Mouse (Mus musculus) kidney, embryonic 16.5 days (tissue): ENCODE measurements around the gene Prmt7. TPM values are rescaled to one million over a fixed set of nuclear protein-coding genes. Genes with fewer than 3 reads are reported as not detected.

Experiments
- ATAC-seq: fragments of 200-750 bp; cut with Nextera tagmentation; 2 replicates; pipeline ENCODE4 v1.8.0; 2017; ENCODE audit warnings: moderate TSS enrichment; ENCODE audit not compliant: low FRiP score, low TSS enrichment
- H3K27ac ChIP-seq: fragments of 300-500 bp; sonication (generic); 2 replicates; pipeline ENCODE4 v1.5.1; 2014; ENCODE audit warnings: low read length
- H3K27me3 ChIP-seq: fragments of 300-500 bp; sonication (generic); 2 replicates; pipeline ENCODE4 v1.6.1; 2014; ENCODE audit warnings: low read length, control low read depth, mixed read lengths; ENCODE audit not compliant: insufficient read depth
- H3K36me3 ChIP-seq: fragments of 300-500 bp; sonication (generic); 2 replicates; pipeline ENCODE4 v1.6.1; 2014; ENCODE audit warnings: low read length, control low read depth, mixed read lengths; ENCODE audit not compliant: insufficient read depth
- H3K4me1 ChIP-seq: fragments of 300-500 bp; sonication (generic); 2 replicates; pipeline ENCODE4 v1.6.1; 2014; ENCODE audit warnings: low read length, control low read depth, mixed read lengths; ENCODE audit not compliant: insufficient read depth
- H3K4me2 ChIP-seq: fragments of 300-500 bp; sonication (generic); replicated peaks from 2 replicates; pipeline ENCODE4 v1.6.1; 2014; ENCODE audit warnings: low read depth, low read length
- H3K4me3 ChIP-seq: fragments of 300-500 bp; sonication (generic); 2 replicates; pipeline ENCODE4 v1.5.1; 2014; ENCODE audit warnings: mild to moderate bottlenecking, low read length
- H3K9ac ChIP-seq: fragments of 300-500 bp; sonication (generic); replicated peaks from 2 replicates; pipeline ENCODE4 v1.6.1; 2014; ENCODE audit warnings: low read length
- H3K9me3 ChIP-seq: fragments of 300-500 bp; sonication (generic); 2 replicates; pipeline ENCODE4 v1.6.1; 2016; ENCODE audit warnings: low read length, control low read depth
- WGBS: fragments of 180-500 bp; shearing (Covaris S2); extraction: QIAGEN DNeasy Blood & Tissue Kit; methylation state at CpG from one replicate; pipeline ENCODE4 v1.1.7; 2014; 5-methylcytosine and 5-hydroxymethylcytosine counted together
- polyA plus RNA-seq: library from polyadenylated mRNA; unstranded; fragments of >200 nt; fragmentation: Nextera tagmentation; extraction: Ambion mirVana; gene quantifications from 2 replicates; pipeline ENCODE4 v1.2.1, GENCODE M21; 2015

Gene Prmt7
- polyA plus RNA-seq, 1 experiment from 2014 or later: 54.8 TPM

DNA sequence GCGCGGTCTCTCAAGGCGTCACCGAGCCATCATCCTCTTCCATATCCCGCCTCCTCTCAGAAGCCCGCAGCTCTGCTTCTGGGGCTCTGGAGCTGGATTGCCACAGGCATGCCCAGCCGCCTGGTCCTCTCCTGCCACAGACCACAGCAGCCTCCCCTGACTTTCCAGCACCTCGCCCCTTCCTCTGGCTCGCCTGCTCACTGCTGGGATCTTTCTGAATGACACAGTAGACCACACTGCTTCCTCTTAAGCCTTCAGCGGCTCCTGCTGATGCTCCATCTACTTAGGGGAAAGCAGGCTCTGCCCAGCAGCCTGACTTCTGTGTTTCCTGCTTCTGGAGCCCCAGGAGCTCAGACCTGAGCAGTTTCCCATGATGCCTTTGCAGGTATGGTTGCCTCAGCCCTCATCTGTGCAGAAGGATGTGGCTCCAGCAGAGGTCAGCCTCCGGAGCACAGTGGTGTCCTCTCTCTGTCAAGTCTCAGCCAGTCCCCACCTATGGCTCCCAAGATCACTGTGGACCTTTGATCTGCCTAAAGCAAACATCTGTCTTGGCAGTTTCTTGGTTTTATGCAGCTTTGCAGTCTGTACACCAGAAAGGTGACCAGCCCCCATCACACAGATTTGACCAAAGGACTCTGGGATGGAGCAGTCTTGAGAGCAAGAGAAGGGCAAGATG lies 67.8 kb downstream of the Prmt7 start:
- Histone ChIP-seq H3K4me1 (no peaks in the 10 kb centered on the region), H3K27ac (no peak overlapping the region), H3K9ac (no peak overlapping the region), H3K36me3 (no peaks in the 10 kb centered on the region), H3K4me2 (no peak overlapping the region), H3K27me3 (no peaks in the 10 kb centered on the region), H3K4me3 (no peak overlapping the region), H3K9me3 (no peaks in the 10 kb centered on the region)
- WGBS: 85% methylated on average over 11 of the region's 11 CpGs
- no peak for ATAC-seq

GRCm38 (mm10) chr8:106280154-106280553 lies 69.4 kb downstream of the Prmt7 start:
- Histone ChIP-seq H3K36me3 (no peaks in the 10 kb centered on the region), H3K27me3 (no peaks in the 10 kb centered on the region), H3K9me3 (no peaks in the 10 kb centered on the region), H3K27ac (no peak overlapping the region), H3K9ac (no peak overlapping the region), H3K4me2 (no peak overlapping the region), H3K4me1 (no peaks in the 10 kb centered on the region), H3K4me3 (no peak overlapping the region)
- no peak for ATAC-seq
- 27% methylated on average over 5 of the region's 5 CpGs for WGBS

GRCm38 (mm10) chr8:106280844-106281243 lies 70.1 kb downstream of the Prmt7 start:
- Histone ChIP-seq H3K4me3 (no peak overlapping the region), H3K27me3 (no peaks in the 10 kb centered on the region), H3K4me2 (no peak overlapping the region), H3K9me3 (no peaks in the 10 kb centered on the region), H3K27ac (no peak overlapping the region), H3K9ac (no peak overlapping the region), H3K4me1 (no peaks in the 10 kb centered on the region), H3K36me3 (no peaks in the 10 kb centered on the region)
- ATAC-seq: no peak
- 25% methylated on average over 4 of the region's 4 CpGs for WGBS

- H3K27ac ChIP-seq: no peak overlapping the region
- H3K4me2 ChIP-seq: no peak overlapping the region
- WGBS: 15% methylated on average over 2 of the region's 2 CpGs
- no peak overlapping the region for H3K9ac ChIP-seq
- no peaks in the 10 kb centered on the region for H3K36me3 ChIP-seq
- H3K9me3 ChIP-seq: no peaks in the 10 kb centered on the region
- no peaks in the 10 kb centered on the region for H3K4me1 ChIP-seq
- H3K27me3 ChIP-seq: no peaks in the 10 kb centered on the region
- H3K4me3 ChIP-seq: no peak overlapping the region
- no peak for ATAC-seq
Measured at GRCm38 (mm10) chr8:106287445-106287844, 76.7 kb downstream of the Prmt7 start.

- Histone ChIP-seq H3K27me3 (no peaks in the 10 kb centered on the region), H3K36me3 (no peaks in the 10 kb centered on the region), H3K4me3 (no peak overlapping the region), H3K27ac (no peak overlapping the region), H3K9me3 (no peaks in the 10 kb centered on the region), H3K4me1 (no peaks in the 10 kb centered on the region), H3K9ac (no peak overlapping the region), H3K4me2 (no peak overlapping the region)
- 25% methylated on average over 3 of the region's 3 CpGs for WGBS
- no peak for ATAC-seq
Measured at GRCm38 (mm10) chr8:106288732-106289131, 78.0 kb downstream of the Prmt7 start.

GRCm38 (mm10) chr8:106289464-106289863 lies 78.7 kb downstream of the Prmt7 start:
- no peak for ATAC-seq
- no peak overlapping the region for H3K4me3 ChIP-seq
- no peaks in the 10 kb centered on the region for H3K4me1 ChIP-seq
- no peak overlapping the region for H3K4me2 ChIP-seq
- no peaks in the 10 kb centered on the region for H3K36me3 ChIP-seq
- no peak overlapping the region for H3K9ac ChIP-seq
- H3K9me3 ChIP-seq: no peaks in the 10 kb centered on the region
- H3K27me3 ChIP-seq: no peaks in the 10 kb centered on the region
- H3K27ac ChIP-seq: no peak overlapping the region
- WGBS: 49% methylated on average over 7 of the region's 7 CpGs

- no peaks in the 10 kb centered on the region for H3K9me3 ChIP-seq
- H3K4me1 ChIP-seq: no peaks in the 10 kb centered on the region
- ATAC-seq: no peak
- 71% methylated on average over 20 of the region's 20 CpGs for WGBS
- no peaks in the 10 kb centered on the region for H3K27me3 ChIP-seq
- no peak overlapping the region for H3K4me3 ChIP-seq
- no peak overlapping the region for H3K9ac ChIP-seq
- H3K4me2 ChIP-seq: no peak overlapping the region
- no peaks in the 10 kb centered on the region for H3K36me3 ChIP-seq
- H3K27ac ChIP-seq: no peak overlapping the region
Measured at GRCm38 (mm10) chr8:106292484-106293396, 82.0 kb downstream of the Prmt7 start.

- no peak for ATAC-seq
- WGBS: 50% methylated on average over 5 of the region's 5 CpGs
- H3K27me3 ChIP-seq: no peaks in the 10 kb centered on the region
- no peak overlapping the region for H3K4me3 ChIP-seq
- no peak overlapping the region for H3K9ac ChIP-seq
- no peaks in the 10 kb centered on the region for H3K4me1 ChIP-seq
- H3K9me3 ChIP-seq: no peaks in the 10 kb centered on the region
- H3K27ac ChIP-seq: peak overlapping the region; percentile 20; the same call in 1 of the 2 replicates
- H3K4me2 ChIP-seq: no peak overlapping the region
- H3K36me3 ChIP-seq: no peaks in the 10 kb centered on the region
Measured at GRCm38 (mm10) chr8:106298261-106298660, 87.5 kb downstream of the Prmt7 start.

GRCm38 (mm10) chr8:106298846-106299245 lies 88.1 kb downstream of the Prmt7 start:
- Histone ChIP-seq H3K4me2 (no peak overlapping the region), H3K9ac (no peak overlapping the region), H3K27me3 (no peaks in the 10 kb centered on the region), H3K27ac (peak overlapping the region; percentile 20; the same call in 1 of the 2 replicates), H3K9me3 (no peaks in the 10 kb centered on the region), H3K4me1 (no peaks in the 10 kb centered on the region), H3K4me3 (no peak overlapping the region), H3K36me3 (no peaks in the 10 kb centered on the region)
- ATAC-seq: no peak
- WGBS: 77% methylated on average over 1 of the region's 1 CpGs

DNA sequence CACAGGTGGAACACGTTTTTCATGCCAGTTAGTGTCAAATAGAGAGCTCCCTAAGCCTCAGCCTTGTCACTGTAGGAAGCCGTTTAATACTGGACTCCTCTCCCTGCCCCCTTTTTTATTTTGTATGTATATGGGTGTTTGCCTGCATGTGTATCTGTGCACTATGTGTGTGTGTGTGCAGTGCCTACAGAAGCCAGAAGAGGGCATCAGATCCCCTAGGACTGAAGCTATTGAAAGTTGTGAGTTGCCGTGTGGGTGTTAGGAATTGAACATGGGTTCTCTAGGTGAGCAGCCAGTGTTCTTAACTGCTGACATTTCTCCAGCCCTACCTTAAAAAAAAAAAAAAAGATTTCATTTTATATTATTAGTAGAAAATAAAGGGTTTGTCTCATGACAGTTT lies 89.0 kb downstream of the Prmt7 start:
- no peak overlapping the region for H3K4me3 ChIP-seq
- no peaks in the 10 kb centered on the region for H3K9me3 ChIP-seq
- no peak overlapping the region for H3K4me2 ChIP-seq
- no peaks in the 10 kb centered on the region for H3K4me1 ChIP-seq
- no peaks in the 10 kb centered on the region for H3K27me3 ChIP-seq
- no peak overlapping the region for H3K9ac ChIP-seq
- WGBS: 84% methylated on average over 3 of the region's 3 CpGs
- H3K27ac ChIP-seq: no peak overlapping the region
- ATAC-seq: no peak
- H3K36me3 ChIP-seq: no peaks in the 10 kb centered on the region
